Mouse (Mus musculus) lung, embryonic 16.5 days (tissue): Measurements from ENCODE around the gene Grhpr. TPM values are rescaled to one million over a fixed set of nuclear protein-coding genes. Genes with fewer than 3 reads are reported as not detected.
A peak's percentile ranks its signal among the peaks of the same experiment; 100 is the strongest.

ENCODE experiments used
- ATAC-seq: fragments of 200-750 bp; cut with Nextera tagmentation; 2 replicates; pipeline ENCODE4 v1.8.0; 2017; ENCODE audit warnings: low read depth, mild to moderate bottlenecking, moderate library complexity
- H3K27ac ChIP-seq: fragments of 300-500 bp; sonication (generic); 2 replicates; pipeline ENCODE4 v1.5.1; 2014; ENCODE audit warnings: mild to moderate bottlenecking, control low read depth, low read length
- H3K27me3 ChIP-seq: fragments of 300-500 bp; sonication (generic); 2 replicates; pipeline ENCODE4 v1.6.1; 2014; ENCODE audit warnings: low read depth, low read length, mixed read lengths; ENCODE audit not compliant: control insufficient read depth, insufficient read depth
- H3K36me3 ChIP-seq: fragments of 300-500 bp; sonication (generic); 2 replicates; pipeline ENCODE4 v1.6.1; 2014; ENCODE audit warnings: low read length; ENCODE audit not compliant: control insufficient read depth, insufficient read depth
- H3K4me1 ChIP-seq: fragments of 300-500 bp; sonication (generic); replicated peaks from 2 replicates; pipeline ENCODE4 v1.6.1; 2014; ENCODE audit warnings: low read length, mixed read lengths; ENCODE audit not compliant: control insufficient read depth, insufficient read depth
- H3K4me2 ChIP-seq: fragments of 300-500 bp; sonication (generic); 2 replicates; pipeline ENCODE4 v1.6.1; 2014; ENCODE audit warnings: low read depth, low read length, control low read depth
- H3K4me3 ChIP-seq: fragments of 300-500 bp; sonication (generic); 2 replicates; pipeline ENCODE4 v1.5.1; 2014; ENCODE audit warnings: mild to moderate bottlenecking, low read length, control low read depth
- H3K9ac ChIP-seq: fragments of 300-500 bp; sonication (generic); 2 replicates; pipeline ENCODE4 v1.6.1; 2014; ENCODE audit warnings: low read length, control low read depth
- H3K9me3 ChIP-seq: fragments of 300-500 bp; sonication (generic); 2 replicates; pipeline ENCODE4 v1.6.1; 2016; ENCODE audit warnings: low read length; ENCODE audit not compliant: control insufficient read depth
- WGBS: fragments of 180-500 bp; shearing (Covaris S2); extraction: QIAGEN DNeasy Blood & Tissue Kit; methylation state at CpG from one replicate; pipeline ENCODE4 v1.1.7; 2014; 5-methylcytosine and 5-hydroxymethylcytosine counted together
- polyA plus RNA-seq: library from polyadenylated mRNA; unstranded; fragments of >200 nt; fragmentation: Nextera tagmentation; extraction: Ambion mirVana; gene quantifications from 2 replicates; pipeline ENCODE4 v1.2.1, GENCODE M21; 2015

The Grhpr gene
- polyA plus RNA-seq, 1 experiment from 2014 or later, result 57.6 TPM

DNA sequence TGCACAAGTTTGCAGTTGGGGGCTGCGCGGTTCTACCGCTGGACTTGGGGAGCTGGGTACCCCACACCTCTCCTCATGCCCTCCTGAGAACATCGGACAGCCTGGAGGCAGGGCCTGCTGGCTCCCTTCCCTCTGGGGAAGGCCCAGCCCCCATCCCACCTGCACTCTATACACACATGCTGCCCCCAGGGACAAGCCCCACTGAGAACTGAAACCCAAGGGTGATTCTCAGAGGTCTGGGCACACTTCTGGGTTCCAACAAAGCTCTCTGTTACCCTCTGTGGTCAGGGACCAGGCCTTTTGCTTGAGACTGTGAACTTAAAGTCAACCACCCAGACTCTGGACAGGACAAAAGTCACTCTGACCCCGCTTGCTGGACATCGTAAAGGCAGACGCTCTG is 11.1 kb upstream of the Grhpr start:
- Histone ChIP-seq H3K4me3 (no peak overlapping the region), H3K4me1 (peaks cover 4% of the 10 kb centered on the region; the same call in 1 of the 2 replicates), H3K27ac (no peak overlapping the region), H3K27me3 (no peaks in the 10 kb centered on the region), H3K9ac (no peak overlapping the region), H3K36me3 (no peaks in the 10 kb centered on the region), H3K4me2 (no peak overlapping the region), H3K9me3 (no peaks in the 10 kb centered on the region)
- WGBS, result 87% methylated on average over 7 of the region's 7 CpGs
- ATAC-seq, result no peak

DNA sequence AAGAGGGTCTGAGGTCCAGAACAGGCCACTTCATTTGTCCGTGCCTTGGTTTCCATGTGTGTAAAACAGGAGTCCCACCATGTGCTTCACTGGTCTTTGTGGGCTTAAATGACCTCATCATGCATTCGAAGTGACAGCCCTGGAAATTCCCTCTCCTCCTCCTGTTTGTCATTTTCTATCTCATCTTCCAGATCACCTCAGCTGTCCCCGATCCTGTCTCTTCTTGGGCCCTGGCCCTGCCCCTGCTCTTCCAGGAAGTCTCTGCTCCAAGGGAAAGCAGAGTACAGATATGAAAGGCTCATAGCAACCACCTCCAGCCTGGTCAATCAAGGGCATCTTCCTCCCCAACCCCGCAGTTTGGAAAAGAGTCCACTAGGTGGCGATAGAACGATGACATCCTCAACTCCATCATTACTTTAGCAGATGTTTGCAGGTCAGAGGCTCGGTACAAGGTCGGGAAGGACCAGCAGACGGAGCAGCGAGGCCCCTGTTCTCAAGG is 10.5 kb upstream of the Grhpr start:
- no peak overlapping the region for H3K27ac ChIP-seq
- no peak overlapping the region for H3K4me2 ChIP-seq
- 19% methylated on average over 10 of the region's 10 CpGs for WGBS
- H3K4me1 ChIP-seq, result peaks cover 4% of the 10 kb centered on the region; the same call in 1 of the 2 replicates
- ATAC-seq, result no peak
- no peak overlapping the region for H3K9ac ChIP-seq
- no peak overlapping the region for H3K4me3 ChIP-seq
- H3K36me3 ChIP-seq, result no peaks in the 10 kb centered on the region
- no peaks in the 10 kb centered on the region for H3K9me3 ChIP-seq
- H3K27me3 ChIP-seq, result no peaks in the 10 kb centered on the region

DNA sequence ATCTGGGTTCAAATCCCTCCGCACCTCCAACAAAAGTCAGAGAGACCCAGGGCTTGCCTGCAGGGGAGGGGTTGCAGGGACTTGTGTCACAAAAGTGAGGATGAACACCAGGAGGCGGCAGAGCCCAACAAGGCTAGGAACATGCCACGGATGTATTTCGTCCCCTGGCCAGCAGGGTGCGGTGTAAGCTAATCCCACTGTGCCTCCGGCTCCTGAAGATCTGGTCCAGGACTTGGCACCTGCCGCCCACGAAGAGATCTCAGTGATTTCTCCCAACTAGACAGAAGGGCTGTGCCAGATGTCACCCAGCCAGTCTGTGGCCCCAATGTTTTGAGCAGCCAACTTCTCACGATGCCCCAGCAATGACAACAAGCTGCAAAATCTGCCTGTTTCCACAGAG is 7.7 kb upstream of the Grhpr start:
- WGBS, result 13% methylated on average over 9 of the region's 9 CpGs
- no peaks in the 10 kb centered on the region for H3K36me3 ChIP-seq
- peaks cover 4% of the 10 kb centered on the region; the same call in 1 of the 2 replicates for H3K4me1 ChIP-seq
- H3K9ac ChIP-seq, result no peak overlapping the region
- H3K4me3 ChIP-seq, result peak overlapping the region; percentile 18
- no peaks in the 10 kb centered on the region for H3K9me3 ChIP-seq
- H3K27me3 ChIP-seq, result no peaks in the 10 kb centered on the region
- no peak overlapping the region for H3K27ac ChIP-seq
- peak; percentile 65 for ATAC-seq
- peak overlapping the region; percentile 46 for H3K4me2 ChIP-seq

DNA sequence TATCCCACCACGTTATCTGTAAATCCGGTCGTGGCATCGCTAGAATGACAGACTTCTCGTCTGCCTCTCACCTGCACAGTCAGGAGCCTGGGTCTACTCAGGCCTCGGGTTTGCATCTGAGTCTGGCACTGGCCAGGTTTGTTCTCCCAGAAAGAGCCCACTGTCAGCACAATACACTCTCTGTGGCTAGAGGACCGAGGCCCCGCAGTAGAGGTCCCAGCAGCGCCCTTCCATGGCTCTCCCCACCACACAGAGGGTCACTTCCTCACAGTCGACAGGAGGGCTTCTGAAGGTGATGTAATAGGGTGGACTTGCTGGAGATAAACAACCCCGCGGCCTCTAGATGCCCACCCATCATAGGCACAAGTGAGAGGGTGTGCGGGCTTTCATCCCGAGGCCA is 7.3 kb upstream of the Grhpr start:
- H3K36me3 ChIP-seq, result no peaks in the 10 kb centered on the region
- H3K9ac ChIP-seq, result no peak overlapping the region
- 41% methylated on average over 14 of the region's 14 CpGs for WGBS
- peak overlapping the region; percentile 18 for H3K4me3 ChIP-seq
- no peaks in the 10 kb centered on the region for H3K27me3 ChIP-seq
- 0 out of 2 replicates have a peak, but pooled peaks have one; percentile 21 for ATAC-seq
- peaks cover 4% of the 10 kb centered on the region; the same call in 1 of the 2 replicates for H3K4me1 ChIP-seq
- peak overlapping the region; percentile 46 for H3K4me2 ChIP-seq
- no peaks in the 10 kb centered on the region for H3K9me3 ChIP-seq
- no peak overlapping the region for H3K27ac ChIP-seq

DNA sequence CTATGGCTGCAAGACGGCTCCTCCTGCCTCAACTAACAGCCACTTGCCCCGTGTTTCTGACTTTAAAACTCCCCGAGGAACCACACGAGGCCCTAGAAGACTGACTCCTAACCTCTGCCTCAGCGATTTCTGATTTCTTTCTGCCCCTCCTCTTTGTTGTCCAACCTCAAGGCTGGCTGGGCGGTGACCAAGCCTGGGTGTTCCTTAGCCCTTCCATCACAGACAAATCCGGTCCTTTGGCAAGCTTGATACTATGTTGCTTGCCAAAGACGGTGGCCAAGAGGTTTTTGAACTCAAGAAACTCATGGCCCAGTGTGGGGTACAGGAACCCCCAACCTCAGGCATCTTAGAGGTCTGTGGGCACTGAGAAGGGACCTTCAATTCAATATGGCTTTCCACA is 6.9 kb upstream of the Grhpr start:
- 75% methylated on average over 8 of the region's 8 CpGs for WGBS

DNA sequence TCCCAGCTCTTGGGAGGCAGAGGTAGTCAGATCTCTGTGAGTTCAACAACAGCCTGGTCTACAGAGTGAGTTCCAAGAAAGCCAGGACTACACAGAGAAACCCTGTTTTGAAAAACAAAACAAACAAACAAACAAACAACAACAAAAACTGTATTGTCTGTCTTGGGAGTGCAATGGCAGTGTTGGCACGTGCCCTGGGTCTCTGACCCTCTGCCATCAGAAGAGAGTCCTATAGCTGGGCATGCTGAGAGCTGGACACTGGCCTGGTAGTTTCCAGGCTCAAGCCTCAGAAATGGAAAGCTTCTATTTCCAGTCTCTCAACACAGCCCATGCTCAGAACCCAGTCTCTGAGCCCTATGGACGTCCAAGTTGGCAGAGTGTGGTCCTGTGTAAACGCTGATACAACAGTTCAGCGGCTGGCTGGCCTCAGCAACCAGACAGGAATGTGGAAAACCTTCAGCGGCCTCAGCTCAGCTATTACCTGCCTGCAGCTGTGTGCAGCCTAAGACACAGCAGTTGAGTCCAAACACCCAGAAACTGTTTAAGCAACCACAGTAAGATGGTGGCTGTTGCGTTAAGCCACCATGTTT is 5.1 kb upstream of the Grhpr start:
- no peak overlapping the region for H3K27ac ChIP-seq
- no peak for ATAC-seq
- no peak overlapping the region for H3K4me2 ChIP-seq
- no peaks in the 10 kb centered on the region for H3K27me3 ChIP-seq
- H3K4me1 ChIP-seq, result peaks cover 7% of the 10 kb centered on the region; the same call in 1 of the 2 replicates
- no peak overlapping the region for H3K4me3 ChIP-seq
- WGBS, result 61% methylated on average over 6 of the region's 6 CpGs
- no peaks in the 10 kb centered on the region for H3K36me3 ChIP-seq
- no peaks in the 10 kb centered on the region for H3K9me3 ChIP-seq
- H3K9ac ChIP-seq, result no peak overlapping the region

More for the DNA sequence above, 6.9 kb upstream of the Grhpr start:
- H3K27ac ChIP-seq, result no peak overlapping the region
- no peaks in the 10 kb centered on the region for H3K9me3 ChIP-seq
- 0 out of 2 replicates have a peak, but pooled peaks have one; percentile 5 for ATAC-seq
- H3K4me1 ChIP-seq, result peaks cover 4% of the 10 kb centered on the region; the same call in 1 of the 2 replicates
- no peak overlapping the region for H3K4me2 ChIP-seq
- no peaks in the 10 kb centered on the region for H3K27me3 ChIP-seq
- H3K9ac ChIP-seq, result no peak overlapping the region
- H3K36me3 ChIP-seq, result no peaks in the 10 kb centered on the region
- H3K4me3 ChIP-seq, result no peak overlapping the region

DNA sequence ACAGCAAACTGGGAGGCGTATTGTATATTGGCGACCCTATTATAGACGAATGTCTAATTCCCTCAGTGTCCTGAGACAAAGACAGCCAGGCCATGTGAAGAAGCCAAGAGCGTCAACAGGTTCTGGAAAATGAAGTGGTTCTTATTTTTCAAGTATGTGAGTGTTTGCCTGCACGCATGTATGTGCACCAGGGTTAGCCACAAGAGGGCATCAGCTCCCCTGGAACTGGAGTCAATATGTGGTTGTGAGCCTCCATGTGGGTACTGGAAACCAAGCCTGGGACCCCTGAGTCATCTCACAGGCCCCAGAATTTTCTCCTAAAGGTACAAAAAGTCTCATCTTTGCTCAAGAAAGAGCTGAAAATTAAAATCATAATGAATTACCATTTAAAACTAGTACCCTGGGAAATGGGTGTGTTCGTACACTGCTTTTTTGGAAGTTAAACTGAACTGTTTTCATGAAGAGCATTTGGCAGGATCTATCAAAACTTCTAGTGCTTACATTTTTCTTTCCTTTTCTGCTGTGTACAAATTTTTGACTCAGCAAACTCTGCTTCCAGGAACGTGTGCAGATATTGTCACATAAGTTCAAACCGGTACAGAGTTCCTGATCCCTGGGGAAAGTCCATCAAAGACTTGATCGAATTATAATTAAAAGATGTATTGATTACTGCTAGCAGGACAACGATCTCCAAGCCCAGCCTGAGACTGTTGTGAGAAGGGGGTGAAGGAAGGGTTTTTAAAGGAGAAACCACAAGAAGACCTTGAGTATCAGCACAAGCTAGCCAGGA is 4.1 kb upstream of the Grhpr start:
- H3K4me1 ChIP-seq, result peaks cover 11% of the 10 kb centered on the region
- no peak overlapping the region for H3K4me2 ChIP-seq
- no peak for ATAC-seq
- 84% methylated on average over 10 of the region's 10 CpGs for WGBS
- H3K27me3 ChIP-seq, result no peaks in the 10 kb centered on the region
- no peaks in the 10 kb centered on the region for H3K9me3 ChIP-seq
- no peak overlapping the region for H3K4me3 ChIP-seq
- H3K36me3 ChIP-seq, result no peaks in the 10 kb centered on the region
- H3K27ac ChIP-seq, result no peak overlapping the region
- H3K9ac ChIP-seq, result no peak overlapping the region

DNA sequence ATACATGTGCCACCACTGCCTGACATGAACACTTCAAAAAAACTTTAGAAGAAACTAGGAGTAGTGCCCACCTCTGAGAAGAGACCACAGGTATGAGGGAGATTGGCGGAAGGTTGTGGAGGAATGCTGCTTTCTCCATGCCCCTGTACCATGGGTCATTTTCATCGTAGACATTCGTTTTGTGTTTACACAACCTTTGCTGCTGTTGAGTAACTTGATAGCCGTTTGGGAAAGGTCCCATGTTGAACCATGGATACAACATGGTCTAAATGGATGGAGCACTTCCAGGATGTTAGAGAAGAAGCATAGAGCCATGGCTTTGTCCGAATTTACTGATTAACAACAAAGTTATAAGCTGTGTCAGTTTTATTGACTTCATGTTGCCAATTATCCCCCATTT is 3.0 kb upstream of the Grhpr start:
- ATAC-seq, result no peak
- no peaks in the 10 kb centered on the region for H3K9me3 ChIP-seq
- peaks cover 21% of the 10 kb centered on the region for H3K4me1 ChIP-seq
- WGBS, result 52% methylated on average over 5 of the region's 5 CpGs
- no peak overlapping the region for H3K9ac ChIP-seq
- no peak overlapping the region for H3K4me3 ChIP-seq
- no peak overlapping the region for H3K4me2 ChIP-seq
- H3K27me3 ChIP-seq, result no peaks in the 10 kb centered on the region
- H3K27ac ChIP-seq, result no peak overlapping the region
- no peaks in the 10 kb centered on the region for H3K36me3 ChIP-seq

DNA sequence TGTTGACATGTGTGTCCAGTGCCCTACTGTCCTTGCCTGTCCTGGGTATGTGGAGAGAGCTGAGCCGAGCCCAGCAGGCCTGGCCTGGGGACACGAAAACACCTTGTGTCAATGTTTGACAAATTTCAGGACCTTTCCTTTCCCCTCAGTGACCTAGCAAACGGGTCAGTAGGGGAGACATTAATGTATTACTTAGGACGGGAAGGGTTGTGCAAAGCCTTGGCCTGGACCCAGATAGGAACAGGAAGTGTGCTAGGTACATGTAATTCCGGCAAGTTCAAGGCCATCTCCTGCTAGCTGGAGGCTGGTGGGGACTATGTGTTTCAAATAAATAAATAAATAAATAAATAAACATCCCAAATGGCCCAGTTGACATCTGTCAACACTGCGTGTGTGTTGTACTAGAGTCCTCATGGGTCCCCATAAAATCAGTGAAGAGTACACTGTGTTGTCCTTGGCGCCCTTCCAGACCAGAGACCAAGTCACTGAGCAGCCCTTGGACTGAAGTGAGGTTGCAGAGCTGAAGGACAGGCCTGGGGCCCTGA is 1.3 kb upstream of the Grhpr start:
- H3K36me3 ChIP-seq, result no peaks in the 10 kb centered on the region
- WGBS, result 46% methylated on average over 7 of the region's 7 CpGs
- no peak for ATAC-seq

More for the DNA sequence above, 1.3 kb upstream of the Grhpr start:
- Histone ChIP-seq H3K4me3 (no peak overlapping the region), H3K27me3 (no peaks in the 10 kb centered on the region), H3K4me1 (peaks cover 20% of the 10 kb centered on the region), H3K9ac (no peak overlapping the region), H3K9me3 (no peaks in the 10 kb centered on the region), H3K4me2 (no peak overlapping the region), H3K27ac (no peak overlapping the region)
